Mouse (Mus musculus) embryonic facial prominence, embryonic 15.5 days (tissue): ENCODE results near the gene Ano7. TPM values are rescaled to one million over a fixed set of nuclear protein-coding genes. Genes with fewer than 3 reads are reported as not detected.

Experiments used
- ATAC-seq: fragments of 200-750 bp; cut with Nextera tagmentation; 2 replicates; pipeline ENCODE4 v1.8.0; 2017; ENCODE audit warnings: low read depth, moderate TSS enrichment; ENCODE audit not compliant: insufficient number of reproducible peaks, low FRiP score, low TSS enrichment
- H3K27ac ChIP-seq: fragments of 300-500 bp; sonication (generic); replicated peaks from 2 replicates; pipeline ENCODE4 v1.5.1; 2015; ENCODE audit warnings: mild to moderate bottlenecking, inconsistent platforms
- H3K27me3 ChIP-seq: fragments of 300-500 bp; sonication (generic); 2 replicates; pipeline ENCODE4 v1.6.1; 2015; ENCODE audit warnings: inconsistent platforms
- H3K36me3 ChIP-seq: fragments of 300-500 bp; sonication (generic); 2 replicates; pipeline ENCODE4 v1.6.1; 2015; ENCODE audit warnings: mild to moderate bottlenecking, inconsistent platforms
- H3K4me1 ChIP-seq: fragments of 300-500 bp; sonication (generic); 2 replicates; pipeline ENCODE4 v1.6.1; 2015; ENCODE audit warnings: inconsistent platforms
- H3K4me2 ChIP-seq: fragments of 300-500 bp; sonication (generic); replicated peaks from 2 replicates; pipeline ENCODE4 v1.6.1; 2015; ENCODE audit warnings: mild to moderate bottlenecking, inconsistent platforms
- H3K4me3 ChIP-seq: fragments of 300-500 bp; sonication (generic); replicated peaks from 2 replicates; pipeline ENCODE4 v1.5.1; 2015; ENCODE audit warnings: mild to moderate bottlenecking, inconsistent platforms
- H3K9ac ChIP-seq: fragments of 300-500 bp; sonication (generic); 2 replicates; pipeline ENCODE4 v1.6.1; 2015; ENCODE audit warnings: inconsistent platforms
- H3K9me3 ChIP-seq: fragments of 300-500 bp; sonication (generic); replicated peaks from 2 replicates; pipeline ENCODE4 v1.6.1; 2016; ENCODE audit warnings: inconsistent platforms
- WGBS: fragments of 180-500 bp; shearing (Covaris S2); methylation state at CpG from one replicate; pipeline ENCODE4 v1.1.7; 2015; 5-methylcytosine and 5-hydroxymethylcytosine counted together
- polyA plus RNA-seq: library from polyadenylated mRNA; unstranded; fragments of >200 nt; fragmentation: Nextera tagmentation; extraction: Ambion mirVana; gene quantifications from 2 replicates; pipeline ENCODE4 v1.2.1, GENCODE M21; 2015

The Ano7 gene
- polyA plus RNA-seq, 1 experiment from 2014 or later: 3.7 TPM

GRCm38 (mm10) chr1:93377307-93377706 lies 3.6 kb downstream of the Ano7 start:
- H3K27me3 ChIP-seq: no peaks in the 10 kb centered on the region
- no peaks in the 10 kb centered on the region for H3K9me3 ChIP-seq
- no peak overlapping the region for H3K4me2 ChIP-seq
- WGBS: 71% methylated on average over 5 of the region's 5 CpGs
- H3K4me1 ChIP-seq: no peaks in the 10 kb centered on the region
- ATAC-seq: no peak; the same call in 1 of the 2 replicates
- no peak overlapping the region for H3K27ac ChIP-seq
- H3K36me3 ChIP-seq: no peaks in the 10 kb centered on the region
- no peak overlapping the region for H3K4me3 ChIP-seq
- no peak overlapping the region for H3K9ac ChIP-seq

- 68% methylated on average over 5 of the region's 5 CpGs for WGBS
- Histone ChIP-seq H3K9ac (no peak overlapping the region), H3K27me3 (no peaks in the 10 kb centered on the region), H3K9me3 (no peaks in the 10 kb centered on the region), H3K4me2 (no peak overlapping the region), H3K4me1 (no peaks in the 10 kb centered on the region), H3K27ac (no peak overlapping the region), H3K36me3 (no peaks in the 10 kb centered on the region), H3K4me3 (no peak overlapping the region)
- no peak for ATAC-seq
These were observed 5.4 kb downstream of the Ano7 start for GRCm38 (mm10) chr1:93379117-93379516.

GRCm38 (mm10) chr1:93387198-93387597 lies 13.5 kb downstream of the Ano7 start:
- H3K27ac ChIP-seq: no peak overlapping the region
- no peaks in the 10 kb centered on the region for H3K36me3 ChIP-seq
- no peaks in the 10 kb centered on the region for H3K9me3 ChIP-seq
- no peak overlapping the region for H3K4me3 ChIP-seq
- WGBS: 75% methylated on average over 2 of the region's 2 CpGs
- no peak for ATAC-seq
- H3K4me1 ChIP-seq: no peaks in the 10 kb centered on the region
- no peak overlapping the region for H3K4me2 ChIP-seq
- H3K27me3 ChIP-seq: no peaks in the 10 kb centered on the region
- no peak overlapping the region for H3K9ac ChIP-seq

- no peak for ATAC-seq
- Histone ChIP-seq H3K4me2 (no peak overlapping the region), H3K4me1 (no peaks in the 10 kb centered on the region), H3K4me3 (no peak overlapping the region), H3K9ac (no peak overlapping the region), H3K27ac (no peak overlapping the region), H3K9me3 (no peaks in the 10 kb centered on the region), H3K36me3 (no peaks in the 10 kb centered on the region), H3K27me3 (no peaks in the 10 kb centered on the region)
- 63% methylated on average over 2 of the region's 2 CpGs for WGBS
These were observed 15.2 kb downstream of the Ano7 start for GRCm38 (mm10) chr1:93388906-93389305.

GRCm38 (mm10) chr1:93401191-93402052 lies 27.7 kb downstream of the Ano7 start:
- WGBS: 15% methylated on average over 37 of the region's 38 CpGs
- H3K9ac ChIP-seq: no peak overlapping the region

GRCm38 (mm10) chr1:93403403-93403802 lies 29.7 kb downstream of the Ano7 start:
- Histone ChIP-seq H3K9me3 (no peaks in the 10 kb centered on the region), H3K36me3 (peaks cover 33% of the 10 kb centered on the region), H3K4me3 (no peak overlapping the region), H3K4me2 (no peak overlapping the region), H3K9ac (no peak overlapping the region), H3K27me3 (0 out of 2 replicates have a peak, but pooled peaks cover 5% of the 10 kb centered on the region), H3K27ac (no peak overlapping the region), H3K4me1 (peaks cover 8% of the 10 kb centered on the region)
- WGBS: 82% methylated on average over 4 of the region's 4 CpGs
- ATAC-seq: no peak

More at GRCm38 (mm10) chr1:93401191-93402052, 27.7 kb downstream of the Ano7 start:
- Histone ChIP-seq H3K9me3 (no peaks in the 10 kb centered on the region), H3K4me3 (peak overlapping the region; percentile 24), H3K4me1 (peaks cover 8% of the 10 kb centered on the region), H3K27ac (no peak overlapping the region), H3K4me2 (peak overlapping the region; percentile 46), H3K27me3 (0 out of 2 replicates have a peak, but pooled peaks cover 5% of the 10 kb centered on the region), H3K36me3 (peaks cover 13% of the 10 kb centered on the region)
- ATAC-seq: no peak

GRCm38 (mm10) chr1:93432087-93432486 lies 58.4 kb downstream of the Ano7 start:
- Histone ChIP-seq H3K36me3 (peaks cover 82% of the 10 kb centered on the region), H3K9ac (no peak overlapping the region), H3K4me3 (no peak overlapping the region), H3K4me2 (no peak overlapping the region), H3K27me3 (no peaks in the 10 kb centered on the region), H3K9me3 (no peaks in the 10 kb centered on the region), H3K27ac (no peak overlapping the region), H3K4me1 (no peaks in the 10 kb centered on the region)
- no peak for ATAC-seq
- 85% methylated on average over 6 of the region's 6 CpGs for WGBS

- Histone ChIP-seq H3K9ac (no peak overlapping the region), H3K27ac (no peak overlapping the region), H3K4me3 (no peak overlapping the region), H3K36me3 (peaks cover 61% of the 10 kb centered on the region), H3K4me1 (peaks cover 20% of the 10 kb centered on the region), H3K4me2 (no peak overlapping the region), H3K9me3 (no peaks in the 10 kb centered on the region), H3K27me3 (no peaks in the 10 kb centered on the region)
- 91% methylated on average over 1 of the region's 1 CpGs for WGBS
- ATAC-seq: no peak
These were observed 65.6 kb downstream of the Ano7 start for GRCm38 (mm10) chr1:93439321-93439720.

GRCm38 (mm10) chr1:93444405-93445110 lies 70.8 kb downstream of the Ano7 start:
- Histone ChIP-seq H3K9me3 (no peaks in the 10 kb centered on the region), H3K27me3 (no peaks in the 10 kb centered on the region), H3K4me2 (peak overlapping the region; percentile 54), H3K4me1 (peaks cover 31% of the 10 kb centered on the region), H3K27ac (peak overlapping the region; percentile 94), H3K36me3 (peaks cover 20% of the 10 kb centered on the region), H3K4me3 (peak overlapping the region; percentile 66), H3K9ac (peak overlapping the region; percentile 76)
- peak; percentile 86 for ATAC-seq
- WGBS: 4% methylated on average over 18 of the region's 18 CpGs

- peak overlapping the region; percentile 94 for H3K27ac ChIP-seq
- ATAC-seq: peak; percentile 92
- no peaks in the 10 kb centered on the region for H3K27me3 ChIP-seq
- peak overlapping the region; percentile 66 for H3K4me3 ChIP-seq
- H3K4me2 ChIP-seq: peak overlapping the region; percentile 54
- peaks cover 31% of the 10 kb centered on the region for H3K4me1 ChIP-seq
- WGBS: under 1% methylated on average over 81 of the region's 84 CpGs
- H3K9ac ChIP-seq: peak overlapping the region; percentile 76
- H3K36me3 ChIP-seq: peaks cover 14% of the 10 kb centered on the region
- H3K9me3 ChIP-seq: no peaks in the 10 kb centered on the region
These were observed 71.5 kb downstream of the Ano7 start for GRCm38 (mm10) chr1:93445111-93445821.

- peak overlapping the region; percentile 66 for H3K4me3 ChIP-seq
- no peaks in the 10 kb centered on the region for H3K27me3 ChIP-seq
- H3K36me3 ChIP-seq: peaks cover 8% of the 10 kb centered on the region
- peaks cover 31% of the 10 kb centered on the region for H3K4me1 ChIP-seq
- no peaks in the 10 kb centered on the region for H3K9me3 ChIP-seq
- peak overlapping the region; percentile 54 for H3K4me2 ChIP-seq
- H3K27ac ChIP-seq: peak overlapping the region; percentile 94
- H3K9ac ChIP-seq: peak overlapping the region; percentile 76
- WGBS: 16% methylated on average over 3 of the region's 3 CpGs
- peak; percentile 26; the same call in 1 of the 2 replicates for ATAC-seq
These were observed 72.1 kb downstream of the Ano7 start for GRCm38 (mm10) chr1:93445822-93446162.
